Mouse (Mus musculus) liver, adult 2 months (tissue): Measurements from ENCODE around the gene Fstl3.

Experiments used
- CTCF ChIP-seq: fragments of 200-500 bp; IDR thresholded peaks from 2 replicates; pipeline ENCODE4 v1.5.1; 2011; ENCODE audit warnings: low read depth, low read length, control low read depth
- POLR2A ChIP-seq: fragments of 200-500 bp; IDR thresholded peaks from 2 replicates; pipeline ENCODE4 v1.6.1; 2011; ENCODE audit warnings: low read length, control low read depth; ENCODE audit not compliant: insufficient read depth; ENCODE audit errors: extremely low read depth

DNA sequence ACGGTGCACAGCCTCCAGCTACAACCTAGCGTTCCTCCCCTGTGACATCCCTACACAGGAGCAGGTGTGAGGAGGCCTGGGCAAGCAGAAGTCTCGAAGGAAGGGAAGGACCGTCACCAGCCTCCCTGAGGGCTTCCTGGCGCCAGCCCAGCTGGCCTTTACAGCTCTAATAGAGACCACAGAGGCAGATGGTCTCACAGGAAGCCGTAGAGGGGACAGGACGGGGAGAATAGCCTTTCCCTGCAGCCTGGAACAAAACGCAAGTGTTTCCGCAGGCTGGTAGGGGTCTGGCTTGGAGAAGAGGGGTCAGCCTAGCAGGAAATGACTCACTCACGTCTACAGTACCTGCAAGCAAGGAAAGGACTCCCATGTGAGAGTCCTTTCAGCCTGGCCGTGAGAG is 30.8 kb downstream of the Fstl3 start:
- no peak for TF ChIP-seq CTCF
- TF ChIP-seq POLR2A, result no peak
